Mouse (Mus musculus): ENCODE results near the gene Supt5.

The Supt5 gene

DNA sequence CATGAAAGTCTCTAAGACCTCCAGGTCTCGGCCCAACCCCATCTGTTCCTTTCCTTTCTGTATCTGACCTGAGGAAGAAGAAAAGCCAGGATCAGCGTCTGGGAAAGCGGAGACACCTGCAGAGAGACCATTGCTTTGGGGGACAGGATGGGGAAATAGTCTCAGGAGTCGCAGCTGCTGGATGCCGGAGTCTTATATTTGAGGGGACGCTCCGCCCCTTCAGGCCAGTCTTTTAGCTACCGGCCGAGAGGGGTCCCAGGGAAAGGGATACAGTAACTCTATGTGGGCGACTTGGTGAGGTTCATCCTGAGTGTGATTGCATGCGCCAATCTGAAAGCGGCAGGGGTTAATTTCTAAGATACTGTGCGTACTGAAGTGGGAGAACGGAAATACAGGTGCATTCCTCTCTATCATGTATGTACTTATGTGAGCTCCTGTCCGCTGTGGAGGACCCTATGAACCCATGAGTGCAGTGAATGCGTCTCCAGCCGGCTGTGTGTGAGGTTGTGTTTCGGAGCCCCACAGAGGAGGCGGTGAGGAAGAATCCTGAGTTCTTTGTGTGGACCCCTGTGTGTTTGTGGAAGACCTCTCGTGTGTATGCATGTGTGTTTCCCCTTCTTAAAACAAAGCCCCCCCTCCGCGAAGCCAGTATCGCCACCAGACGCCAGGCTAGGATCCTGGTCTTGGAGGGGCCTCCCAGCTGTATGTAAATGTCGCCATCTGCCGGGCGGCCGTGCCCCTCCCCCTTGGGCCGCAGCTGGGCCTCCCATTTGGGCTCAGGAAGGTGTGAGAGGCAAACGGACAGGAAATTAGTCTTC lies 36.7 kb downstream of the Supt5 start, which contains the start of gene Dll3:
Gene Dll3, minus strand, starts transcription at position 623 of the 818 bp plus-strand sequence.
- DNase-seq (ENCODE audit: low spot score), result no peak

DNA sequence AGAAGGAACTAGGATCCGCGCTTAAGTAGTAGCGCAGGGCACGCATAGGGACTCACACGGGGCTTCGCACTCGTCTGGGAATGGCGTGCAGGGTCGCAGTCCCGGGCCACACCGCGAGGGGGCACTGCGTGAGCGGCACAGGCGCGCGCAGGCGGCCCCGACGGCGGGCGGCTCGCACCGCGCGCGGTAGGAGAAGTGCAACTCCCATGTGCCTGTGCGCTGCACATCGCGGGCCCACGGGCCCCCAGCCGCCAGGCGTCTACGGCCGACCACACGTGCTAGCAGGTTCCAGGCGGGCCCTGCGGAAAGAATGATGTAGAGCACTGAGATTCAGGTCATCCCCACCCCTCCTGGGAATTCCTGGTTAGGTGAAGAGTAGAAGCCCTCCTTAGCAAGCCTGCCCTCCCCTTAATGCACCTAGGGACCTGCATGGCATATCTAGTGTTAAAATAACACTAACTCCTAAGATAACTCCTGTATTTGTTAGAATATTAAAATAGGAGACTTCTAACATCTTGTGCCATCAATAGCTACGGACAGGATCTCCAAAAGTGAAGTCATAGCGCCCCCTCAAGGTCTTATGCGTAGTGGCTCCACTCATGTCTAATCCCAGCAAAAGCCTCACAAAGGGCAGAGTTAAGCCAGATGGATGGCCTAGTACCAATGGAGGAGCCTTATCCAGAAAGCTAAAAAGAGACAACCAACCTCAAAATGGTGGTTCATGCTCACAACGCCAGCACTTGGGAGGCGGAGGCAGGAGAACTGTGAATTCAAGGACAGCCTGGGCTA lies 39.5 kb downstream of the Supt5 start:
- DNase-seq (ENCODE audit: low spot score), result no peak

GRCm38 (mm10) chr7:28294481-28294880 lies 44.1 kb downstream of the Supt5 start:
- no peak for DNase-seq (ENCODE audit: low spot score)

DNA sequence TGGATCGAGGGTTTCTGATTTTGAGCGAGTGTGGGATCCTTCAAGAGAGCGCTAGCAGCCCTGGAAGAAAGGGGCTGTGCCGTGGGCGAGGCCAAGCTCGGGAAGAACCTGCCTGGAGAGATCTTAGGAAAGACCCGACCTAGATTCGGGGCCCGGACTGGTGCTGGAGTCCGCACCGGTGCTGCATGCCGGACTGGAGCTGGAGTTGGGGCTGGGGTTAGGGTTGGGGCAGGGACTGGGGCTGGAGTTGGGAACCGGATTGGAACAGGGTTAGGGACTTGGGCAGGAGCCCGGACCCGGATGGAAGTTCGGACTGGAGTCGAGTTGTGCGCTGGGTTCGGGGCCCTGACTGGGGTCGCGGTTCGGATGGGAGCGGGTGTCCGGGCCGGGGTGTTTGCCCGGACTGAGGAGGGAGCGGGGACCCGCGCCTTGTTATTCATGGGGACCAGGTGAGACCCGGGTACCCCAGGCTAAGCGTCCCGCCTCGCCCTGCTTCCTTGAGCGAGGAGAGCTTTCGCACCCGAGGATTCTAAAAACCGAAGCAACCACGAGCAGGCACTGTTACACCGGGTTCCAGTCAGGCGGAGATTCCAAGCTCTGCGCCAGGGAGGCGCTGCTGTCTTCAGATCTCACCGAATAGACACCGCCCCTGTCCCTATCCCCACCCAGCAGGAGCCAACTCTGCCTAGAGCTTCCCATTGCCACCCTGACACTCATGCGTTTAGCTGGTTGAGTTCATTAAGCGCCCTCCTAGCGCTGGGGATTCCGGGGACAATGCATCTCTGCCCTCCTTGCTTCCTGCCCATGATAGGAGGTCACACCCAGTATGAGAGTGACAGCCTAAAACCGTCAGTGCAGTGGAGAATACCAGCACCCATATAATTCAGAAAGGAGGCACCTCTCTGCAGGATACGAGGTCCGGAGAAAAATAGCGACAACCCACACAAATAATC lies 47.6 kb downstream of the Supt5 start, which contains the start of gene Selenov:
Gene Selenov, minus strand, starts transcription at position 549 of the 953 bp plus-strand sequence.
- no peak for DNase-seq (ENCODE audit: low spot score)

DNA sequence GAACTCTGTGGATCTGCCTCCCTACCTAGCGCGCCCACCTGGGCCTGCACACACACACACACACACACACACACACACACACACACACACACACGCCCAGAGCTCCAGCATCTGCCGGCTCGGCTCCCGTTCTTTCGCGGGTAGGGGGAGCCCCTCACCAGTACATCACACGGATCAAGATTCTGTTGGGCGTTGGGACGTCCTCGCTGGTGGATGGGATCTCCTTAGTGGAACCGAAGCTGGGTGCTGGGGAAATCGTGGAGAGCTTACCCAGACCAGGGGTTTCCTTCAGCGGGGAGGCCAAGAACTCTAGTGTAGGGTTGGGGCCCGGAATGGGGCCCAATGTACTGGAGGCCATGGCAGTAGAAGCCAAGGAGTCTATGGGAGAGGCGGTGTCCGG lies 48.4 kb downstream of the Supt5 start:
- no peak for DNase-seq (ENCODE audit: low spot score)

DNA sequence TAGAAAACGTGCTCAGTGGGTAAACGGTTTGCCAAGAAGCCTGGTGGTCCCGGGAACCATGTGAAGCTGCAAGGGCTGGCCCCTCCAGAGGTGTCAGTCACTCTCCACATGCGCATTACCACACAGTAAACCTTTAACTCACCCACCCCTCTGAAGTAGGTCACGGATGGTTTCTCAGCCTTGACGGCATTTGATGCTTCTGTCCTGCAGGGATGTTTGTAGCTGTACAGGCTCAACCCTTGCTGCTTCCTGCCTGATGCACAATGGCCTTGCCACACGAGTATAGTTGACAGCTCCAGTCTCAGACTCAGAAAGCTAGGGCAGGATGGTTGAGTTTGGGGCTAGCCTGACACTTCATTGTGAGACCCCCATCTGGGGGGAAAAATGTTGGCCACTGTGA lies 57.9 kb downstream of the Supt5 start:
- no peak for DNase-seq (ENCODE audit: low spot score)

GRCm38 (mm10) chr7:28278279-28278652 lies 60.3 kb downstream of the Supt5 start:
- DNase-seq (ENCODE audit: low spot score), result no peak

- DNase-seq (ENCODE audit: low spot score), result peak; percentile 84
These were observed 60.8 kb downstream of the Supt5 start, which contains the start of gene Eid2b for GRCm38 (mm10) chr7:28277615-28278278. Gene Eid2b (plus strand): TSS chr7:28277739.

GRCm38 (mm10) chr7:28277237-28277614 lies 61.3 kb downstream of the Supt5 start:
- DNase-seq (ENCODE audit: low spot score), result no peak

DNA sequence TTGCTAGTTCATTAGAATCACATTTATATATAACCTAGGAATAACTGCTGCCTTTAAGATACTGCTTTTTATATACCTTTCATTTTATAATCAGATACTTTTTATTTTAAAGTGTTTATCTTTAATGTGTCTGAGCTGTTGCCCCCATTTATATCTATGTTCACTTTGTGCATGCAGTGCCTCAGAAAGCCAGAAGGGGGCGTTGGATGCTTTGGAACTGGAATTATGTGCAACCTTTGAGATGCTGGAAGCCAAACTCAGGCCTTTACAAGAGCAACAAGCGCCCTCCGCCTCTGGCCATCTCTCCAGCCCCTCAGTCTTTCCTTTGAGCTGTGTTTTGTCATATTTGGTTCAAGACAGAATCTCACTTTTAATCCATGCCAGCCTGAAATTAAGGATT lies 66.8 kb downstream of the Supt5 start:
- DNase-seq (ENCODE audit: low spot score), result no peak

DNA sequence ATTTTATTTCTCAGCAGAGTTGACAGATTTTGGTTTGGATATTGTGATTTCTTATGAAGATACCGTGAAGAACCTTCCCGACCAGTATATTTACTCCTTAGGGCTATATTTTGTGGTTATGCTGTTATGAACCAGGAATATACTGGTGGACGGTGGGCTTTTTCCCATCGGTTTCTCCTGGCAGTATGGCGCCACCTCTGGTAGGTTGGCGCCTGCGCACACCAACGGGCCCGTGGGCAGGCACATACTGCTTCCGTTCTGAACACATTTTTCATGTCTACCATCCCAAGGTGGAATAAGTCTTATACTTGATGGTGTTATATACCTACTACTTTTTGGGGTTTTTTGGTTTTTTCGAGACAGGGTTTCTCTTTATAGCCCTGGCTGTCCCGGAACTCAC lies 69.2 kb downstream of the Supt5 start:
- no peak for DNase-seq (ENCODE audit: low spot score)

- no peak for DNase-seq (ENCODE audit: low spot score)
These were observed 70.0 kb downstream of the Supt5 start for GRCm38 (mm10) chr7:28268576-28268975.

GRCm38 (mm10) chr7:28268042-28268531 lies 70.5 kb downstream of the Supt5 start:
- DNase-seq (ENCODE audit: low spot score), result no peak

DNA sequence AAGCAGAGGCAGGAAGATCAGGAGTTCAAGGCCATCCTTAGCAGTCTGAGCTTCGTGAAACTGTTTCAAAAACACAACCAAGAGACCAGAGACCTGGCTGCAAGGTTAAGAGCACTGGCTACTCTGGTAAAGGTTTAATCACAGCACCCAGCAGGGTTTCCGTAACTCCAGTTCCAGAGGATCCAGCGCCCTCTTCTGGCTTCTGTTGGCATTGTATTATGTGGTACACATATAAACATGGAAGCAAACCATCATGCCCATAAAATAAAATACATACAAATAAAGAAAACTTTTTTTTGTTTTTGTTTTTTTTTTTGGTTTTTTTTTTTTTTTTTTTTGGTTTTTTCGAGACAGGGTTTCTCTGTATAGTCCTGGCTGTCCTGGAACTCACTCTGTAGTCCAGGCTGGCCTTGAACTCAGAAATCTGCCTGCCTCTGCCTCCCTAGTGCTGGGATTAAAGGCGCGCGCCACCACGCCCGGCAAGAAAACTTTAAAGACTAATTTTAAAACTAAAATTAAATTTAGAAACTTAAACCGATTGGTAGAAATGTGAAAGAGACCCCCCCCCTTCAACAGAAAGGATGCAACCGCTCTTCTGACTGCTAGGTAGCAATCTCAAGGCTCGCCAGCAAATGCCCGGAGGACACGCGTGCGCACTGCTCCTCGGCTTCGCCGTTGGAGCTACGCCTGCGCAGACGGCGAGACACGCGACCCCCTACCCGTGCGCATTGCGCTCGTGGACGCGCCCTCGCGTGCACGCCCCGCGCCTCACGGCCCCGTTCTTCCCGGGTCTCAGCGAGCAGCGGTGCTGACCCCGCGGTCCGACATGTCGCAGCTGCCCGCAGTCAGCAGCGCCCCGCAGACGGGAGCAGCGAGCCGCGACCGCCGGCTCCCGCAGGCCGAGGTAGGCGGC lies 71.2 kb downstream of the Supt5 start, which contains the start of gene Eid2:
Gene Eid2, plus strand, starts transcription at position 753 of the 913 bp plus-strand sequence.
- DNase-seq (ENCODE audit: low spot score), result no peak

DNA sequence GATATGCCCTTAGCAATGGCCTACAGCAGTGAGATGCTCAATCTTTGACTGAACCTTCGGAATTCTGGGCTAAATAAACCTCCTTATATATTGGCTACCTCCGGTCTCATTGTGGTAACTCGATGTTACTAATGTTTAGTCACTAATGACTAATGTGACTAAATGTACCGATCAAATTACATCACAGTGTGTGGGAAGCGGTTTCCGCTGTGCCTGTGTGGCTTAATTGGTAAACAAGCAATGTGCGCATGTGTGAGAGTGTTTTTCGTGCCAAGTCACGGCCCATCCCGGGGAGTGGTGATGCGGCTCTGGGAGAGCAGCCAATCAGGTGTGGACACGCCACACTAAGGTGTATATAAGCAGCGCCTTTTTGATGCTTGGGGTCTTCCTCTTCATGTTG lies 73.2 kb downstream of the Supt5 start:
- DNase-seq (ENCODE audit: low spot score), result no peak
